Mouse (Mus musculus) right cerebral cortex, postnatal 10 days (tissue): ENCODE measurements around the gene Golga7b.

Source experiments
- DNase-seq, 2 experiments: peaks; one replicate each; pipeline ENCODE4 v3.0.0; 2021; ENCODE audit warnings: low spot score in 2 of 2

Golga7b gene

GRCm38 (mm10) chr19:42293216-42293615 is 45.8 kb downstream of the Golga7b start:
- no peak for DNase-seq

- DNase-seq = no peak
These were observed 55.9 kb downstream of the Golga7b start for GRCm38 (mm10) chr19:42303210-42303813.

- no peak for DNase-seq
These were observed 57.1 kb downstream of the Golga7b start for GRCm38 (mm10) chr19:42304506-42304905.

- DNase-seq = no peak
These were observed 58.4 kb downstream of the Golga7b start for GRCm38 (mm10) chr19:42305746-42306145.

- no peak for DNase-seq
These were observed 58.8 kb downstream of the Golga7b start for GRCm38 (mm10) chr19:42306202-42306601.

- DNase-seq = no peak
These were observed 59.6 kb downstream of the Golga7b start for GRCm38 (mm10) chr19:42307019-42307418.

- no peak for DNase-seq
These were observed 61.6 kb downstream of the Golga7b start for GRCm38 (mm10) chr19:42308931-42309330.

GRCm38 (mm10) chr19:42311332-42311731 is 64.0 kb downstream of the Golga7b start:
- no peak for DNase-seq

GRCm38 (mm10) chr19:42312191-42312590 is 64.8 kb downstream of the Golga7b start:
- DNase-seq = no peak

- no peak for DNase-seq
These were observed 67.8 kb downstream of the Golga7b start for GRCm38 (mm10) chr19:42315070-42315679.

GRCm38 (mm10) chr19:42315914-42316313 is 68.5 kb downstream of the Golga7b start:
- DNase-seq = peak; percentile 93 to 95

GRCm38 (mm10) chr19:42316525-42316924 is 69.2 kb downstream of the Golga7b start:
- DNase-seq = peak; percentile 83 to 86

GRCm38 (mm10) chr19:42316998-42317397 is 69.6 kb downstream of the Golga7b start:
- DNase-seq = peak; percentile 82 to 85

GRCm38 (mm10) chr19:42317648-42318425 is 70.5 kb downstream of the Golga7b start:
- peak; percentile 57 to 73 for DNase-seq
